Mouse (Mus musculus) hindbrain, embryonic 16.5 days (tissue): ENCODE measurements around the gene Ciz1. TPM values are rescaled to one million over a fixed set of nuclear protein-coding genes. Genes with fewer than 3 reads are reported as not detected.

Experiments
- ATAC-seq: fragments of 200-750 bp; cut with Nextera tagmentation; 2 replicates; pipeline ENCODE4 v1.8.0; 2017; ENCODE audit warnings: moderate TSS enrichment, moderate library complexity
- H3K27ac ChIP-seq: fragments of 300-500 bp; sonication (generic); 2 replicates; pipeline ENCODE4 v1.5.1; 2014; ENCODE audit warnings: low read depth, mild to moderate bottlenecking, control low read depth, low read length, moderate library complexity
- H3K27me3 ChIP-seq: fragments of 300-500 bp; sonication (generic); replicated peaks from 2 replicates; pipeline ENCODE4 v1.6.1; 2014; ENCODE audit warnings: low read length; ENCODE audit not compliant: control insufficient read depth, insufficient read depth
- H3K36me3 ChIP-seq: fragments of 300-500 bp; sonication (generic); 2 replicates; pipeline ENCODE4 v1.6.1; 2014; ENCODE audit warnings: mild to moderate bottlenecking, low read length, moderate library complexity, mixed read lengths; ENCODE audit not compliant: control insufficient read depth, insufficient read depth
- H3K4me1 ChIP-seq: fragments of 300-500 bp; sonication (generic); 2 replicates; pipeline ENCODE4 v1.6.1; 2014; ENCODE audit warnings: low read depth, low read length; ENCODE audit not compliant: control insufficient read depth, insufficient read depth
- H3K4me2 ChIP-seq: fragments of 300-500 bp; sonication (generic); 2 replicates; pipeline ENCODE4 v1.6.1; 2014; ENCODE audit warnings: mild to moderate bottlenecking, low read length, control low read depth, moderate library complexity
- H3K4me3 ChIP-seq: fragments of 300-500 bp; sonication (generic); 2 replicates; pipeline ENCODE4 v1.5.1; 2014; ENCODE audit warnings: mild to moderate bottlenecking, low read length, control low read depth, moderate library complexity
- H3K9ac ChIP-seq: fragments of 300-500 bp; sonication (generic); 2 replicates; pipeline ENCODE4 v1.6.1; 2014; ENCODE audit warnings: low read depth, mild to moderate bottlenecking, control low read depth, low read length, moderate library complexity
- H3K9me3 ChIP-seq: fragments of 300-500 bp; sonication (generic); 2 replicates; pipeline ENCODE4 v1.6.1; 2014; ENCODE audit warnings: mild to moderate bottlenecking, low read length, moderate library complexity; ENCODE audit not compliant: control insufficient read depth
- WGBS: fragments of 180-500 bp; shearing (Covaris S2); extraction: QIAGEN DNeasy Blood & Tissue Kit; methylation state at CpG from one replicate; pipeline ENCODE4 v1.1.7; 2014; 5-methylcytosine and 5-hydroxymethylcytosine counted together
- microRNA-seq: library from miRNA; unstranded; fragments of <30 nt; microRNA quantifications from one replicate; pipeline ENCODE4, GENCODE M21; 2017
- polyA plus RNA-seq: library from polyadenylated mRNA; unstranded; fragments of >200 nt; fragmentation: Nextera tagmentation; extraction: Ambion mirVana; gene quantifications from 2 replicates; pipeline ENCODE4 v1.2.1, GENCODE M21; 2015

Gene Ciz1
- polyA plus RNA-seq, 1 experiment from 2014 or later: 41.1 TPM

GRCm38 (mm10) chr2:32424796-32425195 is 72.7 kb downstream of the Ciz1 start:
- WGBS: 63% methylated on average over 3 of the region's 3 CpGs
- Histone ChIP-seq H3K9ac (no peak overlapping the region), H3K9me3 (no peaks in the 10 kb centered on the region), H3K36me3 (peaks cover 5% of the 10 kb centered on the region), H3K27ac (no peak overlapping the region; the same call in 1 of the 2 replicates), H3K4me3 (no peak overlapping the region), H3K27me3 (no peaks in the 10 kb centered on the region), H3K4me2 (no peak overlapping the region), H3K4me1 (peaks cover 49% of the 10 kb centered on the region)
- no peak for ATAC-seq

- Histone ChIP-seq H3K9ac (no peak overlapping the region), H3K27me3 (no peaks in the 10 kb centered on the region), H3K4me3 (no peak overlapping the region), H3K27ac (no peak overlapping the region), H3K36me3 (peaks cover 2% of the 10 kb centered on the region), H3K4me2 (no peak overlapping the region), H3K4me1 (peaks cover 57% of the 10 kb centered on the region), H3K9me3 (no peaks in the 10 kb centered on the region)
- 73% methylated on average over 5 of the region's 5 CpGs for WGBS
- no peak for ATAC-seq
These were observed 73.4 kb downstream of the Ciz1 start for GRCm38 (mm10) chr2:32425568-32425967.

- no peak overlapping the region for H3K9ac ChIP-seq
These were observed 74.0 kb downstream of the Ciz1 start for GRCm38 (mm10) chr2:32426141-32426540.

GRCm38 (mm10) chr2:32427720-32428119 is 75.6 kb downstream of the Ciz1 start:
- H3K27ac ChIP-seq: peak overlapping the region; percentile 64
- peaks cover 63% of the 10 kb centered on the region for H3K4me1 ChIP-seq
- 83% methylated on average over 5 of the region's 5 CpGs for WGBS
- H3K9ac ChIP-seq: peak overlapping the region; percentile 28; the same call in 1 of the 2 replicates
- no peaks in the 10 kb centered on the region for H3K9me3 ChIP-seq
- H3K36me3 ChIP-seq: no peaks in the 10 kb centered on the region
- ATAC-seq: no peak
- peak overlapping the region; percentile 64 for H3K4me3 ChIP-seq
- peak overlapping the region; percentile 93 for H3K4me2 ChIP-seq
- H3K27me3 ChIP-seq: no peaks in the 10 kb centered on the region

More at GRCm38 (mm10) chr2:32426141-32426540, 74.0 kb downstream of the Ciz1 start:
- Histone ChIP-seq H3K4me1 (peaks cover 57% of the 10 kb centered on the region), H3K9me3 (no peaks in the 10 kb centered on the region), H3K27me3 (no peaks in the 10 kb centered on the region), H3K36me3 (no peaks in the 10 kb centered on the region), H3K4me2 (no peak overlapping the region), H3K4me3 (no peak overlapping the region), H3K27ac (no peak overlapping the region)
- ATAC-seq: no peak
- WGBS: 85% methylated on average over 1 of the region's 1 CpGs

- Histone ChIP-seq H3K9ac (peak overlapping the region; percentile 63), H3K4me2 (peak overlapping the region; percentile 93), H3K4me3 (peak overlapping the region; percentile 64), H3K27me3 (no peaks in the 10 kb centered on the region), H3K9me3 (no peaks in the 10 kb centered on the region), H3K36me3 (no peaks in the 10 kb centered on the region), H3K4me1 (peaks cover 57% of the 10 kb centered on the region), H3K27ac (peak overlapping the region; percentile 78)
- ATAC-seq: peak; percentile 64
- WGBS: 39% methylated on average over 8 of the region's 8 CpGs
These were observed 76.2 kb downstream of the Ciz1 start for GRCm38 (mm10) chr2:32428262-32428722.

GRCm38 (mm10) chr2:32429215-32429891 is 77.2 kb downstream of the Ciz1 start:
- peak overlapping the region; percentile 93 for H3K4me2 ChIP-seq
- peak overlapping the region; percentile 63 for H3K9ac ChIP-seq
- peak overlapping the region; percentile 64 for H3K4me3 ChIP-seq
- H3K27me3 ChIP-seq: no peaks in the 10 kb centered on the region
- no peaks in the 10 kb centered on the region for H3K9me3 ChIP-seq
- no peak for ATAC-seq
- no peaks in the 10 kb centered on the region for H3K36me3 ChIP-seq
- WGBS: 61% methylated on average over 4 of the region's 4 CpGs
- peak overlapping the region; percentile 78 for H3K27ac ChIP-seq
- peaks cover 47% of the 10 kb centered on the region for H3K4me1 ChIP-seq

Small RNA genes within 50 kb of the gene (microRNA-seq; reads per million reads assigned to microRNA genes)
- not detected for gene Gm23363
- 107 reads per million, percentile 50 among the genes with 10 or more reads in this experiment for gene Mir199b

Other genes starting within 250 kb of the Ciz1 start
- gene Prrc2b, start 201.2 kb upstream of the Ciz1 start, polyA plus RNA-seq: 49.7 and 66.2 TPM in 2 replicates
- 32.6 and 34.1 TPM in 2 replicates for gene Pomt1, start 115.7 kb upstream of the Ciz1 start, polyA plus RNA-seq
- gene Uck1, start 92.2 kb upstream of the Ciz1 start, polyA plus RNA-seq: 99.1 and 101 TPM in 2 replicates
- 25.5 and 30.1 TPM in 2 replicates for gene Golga2, start 64.9 kb upstream of the Ciz1 start, polyA plus RNA-seq
- 378 and 447 TPM in 2 replicates for gene Swi5, start 64.3 kb upstream of the Ciz1 start, polyA plus RNA-seq
- gene Dnm1, start 1.0 kb downstream of the Ciz1 start, polyA plus RNA-seq: 71.2 and 79.0 TPM in 2 replicates
- gene 1110008P14Rik, start 29.6 kb downstream of the Ciz1 start, polyA plus RNA-seq: 161 and 196 TPM in 2 replicates
- gene Lcn2, start 35.9 kb downstream of the Ciz1 start, polyA plus RNA-seq: 0.76 and 0.93 TPM in 2 replicates
- gene Ptges2, start 43.6 kb downstream of the Ciz1 start, polyA plus RNA-seq: 56.4 and 59.8 TPM in 2 replicates
- 5.1 and 5.2 TPM in 2 replicates for gene Naif1, start 98.1 kb downstream of the Ciz1 start, polyA plus RNA-seq
- gene Slc25a25, start 99.1 kb downstream of the Ciz1 start, polyA plus RNA-seq: 55.0 and 60.6 TPM in 2 replicates
- 7.3 and 7.9 TPM in 2 replicates for gene Fam102a, start 183.0 kb downstream of the Ciz1 start, polyA plus RNA-seq
- gene Dpm2, start 218.5 kb downstream of the Ciz1 start, polyA plus RNA-seq: 142 and 150 TPM in 2 replicates
- gene Pip5kl1, start 222.5 kb downstream of the Ciz1 start, polyA plus RNA-seq: 16.9 and 20.4 TPM in 2 replicates
- gene 9430097D07Rik, start 223.4 kb downstream of the Ciz1 start, polyA plus RNA-seq: 0.72 and 1.6 TPM in 2 replicates
- gene St6galnac4, start 234.8 kb downstream of the Ciz1 start, polyA plus RNA-seq: 49.6 and 54.3 TPM in 2 replicates
- 29.5 and 35.4 TPM in 2 replicates for gene St6galnac6, start 247.4 kb downstream of the Ciz1 start, polyA plus RNA-seq